Mouse (Mus musculus) heart, embryonic 15.5 days (tissue): ENCODE measurements around the gene Iqcf1. TPM values are rescaled to one million over a fixed set of nuclear protein-coding genes. Genes with fewer than 3 reads are reported as not detected.

Source experiments
- ATAC-seq: fragments of 200-750 bp; cut with Nextera tagmentation; replicated peaks from 2 replicates; pipeline ENCODE4 v1.8.0; 2017; ENCODE audit warnings: low read depth, moderate TSS enrichment; ENCODE audit not compliant: insufficient number of reproducible peaks, insufficient read depth, low FRiP score
- H3K27ac ChIP-seq: fragments of 300-500 bp; sonication (generic); 2 replicates; pipeline ENCODE4 v1.5.1; 2015; ENCODE audit warnings: mild to moderate bottlenecking, inconsistent platforms
- H3K27me3 ChIP-seq: fragments of 300-500 bp; sonication (generic); 2 replicates; pipeline ENCODE4 v1.6.1; 2015; ENCODE audit warnings: inconsistent platforms
- H3K36me3 ChIP-seq: fragments of 300-500 bp; sonication (generic); 2 replicates; pipeline ENCODE4 v1.6.1; 2015; ENCODE audit warnings: mild to moderate bottlenecking, inconsistent platforms
- H3K4me1 ChIP-seq: fragments of 300-500 bp; sonication (generic); replicated peaks from 2 replicates; pipeline ENCODE4 v1.6.1; 2015; ENCODE audit warnings: inconsistent platforms
- H3K4me2 ChIP-seq: fragments of 300-500 bp; sonication (generic); 2 replicates; pipeline ENCODE4 v1.6.1; 2015; ENCODE audit warnings: inconsistent platforms, mild to moderate bottlenecking, moderate library complexity
- H3K4me3 ChIP-seq: fragments of 300-500 bp; sonication (generic); 2 replicates; pipeline ENCODE4 v1.5.1; 2015; ENCODE audit warnings: mild to moderate bottlenecking, inconsistent platforms
- H3K9ac ChIP-seq: fragments of 300-500 bp; sonication (generic); 2 replicates; pipeline ENCODE4 v1.6.1; 2015; ENCODE audit warnings: mild to moderate bottlenecking, inconsistent platforms
- H3K9me3 ChIP-seq: fragments of 300-500 bp; sonication (generic); replicated peaks from 2 replicates; pipeline ENCODE4 v1.6.1; 2016; ENCODE audit warnings: inconsistent platforms
- WGBS: fragments of 180-500 bp; shearing (Covaris S2); methylation state at CpG from one replicate; pipeline ENCODE4 v1.1.7; 2015; ENCODE audit warnings: mixed read lengths; 5-methylcytosine and 5-hydroxymethylcytosine counted together
- polyA plus RNA-seq: library from polyadenylated mRNA; unstranded; fragments of >200 nt; fragmentation: Nextera tagmentation; extraction: Ambion mirVana; gene quantifications from 2 replicates; pipeline ENCODE4 v1.2.1, GENCODE M21; 2015

Gene Iqcf1
- not detected in 2 replicates for polyA plus RNA-seq

- 86% methylated on average over 6 of the region's 6 CpGs for whole genome bisulfite sequencing
- H3K4me1 ChIP-seq = no peaks in the 10 kb centered on the region
These were observed at the start of gene Iqcf1 for GRCm38 (mm10) chr9:106499667-106500066. Gene Iqcf1 (plus strand): TSS chr9:106499967.

GRCm38 (mm10) chr9:106450661-106451060, 49.1 kb upstream of the Iqcf1 start:
- Histone ChIP-seq H3K27ac (peak overlapping the region; percentile 59), H3K9ac (no peak overlapping the region), H3K4me2 (peak overlapping the region; percentile 21), H3K27me3 (no peaks in the 10 kb centered on the region), H3K4me3 (no peak overlapping the region), H3K9me3 (no peaks in the 10 kb centered on the region), H3K4me1 (peaks cover 66% of the 10 kb centered on the region), H3K36me3 (no peaks in the 10 kb centered on the region)
- no peak for ATAC-seq
- 13% methylated on average over 9 of the region's 9 CpGs for WGBS

More at GRCm38 (mm10) chr9:106499667-106500066, at the start of gene Iqcf1:
- ATAC-seq = no peak
- H3K4me3 ChIP-seq = no peak within 1 kb of the TSS
- H3K36me3 ChIP-seq = no peaks in the 10 kb centered on the region
- no peak within 1 kb of the TSS for H3K9ac ChIP-seq
- no peak within 1 kb of the TSS for H3K4me2 ChIP-seq
- no peaks in the 10 kb centered on the region for H3K27me3 ChIP-seq
- H3K27ac ChIP-seq = no peak within 1 kb of the TSS
- no peaks in the 10 kb centered on the region for H3K9me3 ChIP-seq

- no peak overlapping the region for H3K4me3 ChIP-seq
- H3K9ac ChIP-seq = no peak overlapping the region
- no peaks in the 10 kb centered on the region for H3K36me3 ChIP-seq
- no peak overlapping the region for H3K4me2 ChIP-seq
- no peak for ATAC-seq
- H3K27ac ChIP-seq = no peak overlapping the region
- H3K4me1 ChIP-seq = peaks cover 72% of the 10 kb centered on the region
- 71% methylated on average over 11 of the region's 11 CpGs for WGBS
- H3K9me3 ChIP-seq = no peaks in the 10 kb centered on the region
- H3K27me3 ChIP-seq = no peaks in the 10 kb centered on the region
These were observed 48.5 kb upstream of the Iqcf1 start for GRCm38 (mm10) chr9:106451298-106451697.

GRCm38 (mm10) chr9:106451899-106452298, 47.9 kb upstream of the Iqcf1 start:
- no peak for ATAC-seq
- H3K4me2 ChIP-seq = no peak overlapping the region
- no peak overlapping the region for H3K4me3 ChIP-seq
- no peak overlapping the region for H3K27ac ChIP-seq
- no peak overlapping the region for H3K9ac ChIP-seq
- WGBS = 51% methylated on average over 2 of the region's 2 CpGs
- H3K27me3 ChIP-seq = no peaks in the 10 kb centered on the region
- H3K9me3 ChIP-seq = no peaks in the 10 kb centered on the region
- H3K36me3 ChIP-seq = no peaks in the 10 kb centered on the region
- H3K4me1 ChIP-seq = peaks cover 75% of the 10 kb centered on the region

GRCm38 (mm10) chr9:106452351-106452750, 47.4 kb upstream of the Iqcf1 start:
- Histone ChIP-seq H3K27me3 (no peaks in the 10 kb centered on the region), H3K9ac (no peak overlapping the region), H3K36me3 (no peaks in the 10 kb centered on the region), H3K4me2 (peak overlapping the region; percentile 95; the same call in 1 of the 2 replicates), H3K27ac (no peak overlapping the region), H3K4me3 (no peak overlapping the region), H3K4me1 (peaks cover 79% of the 10 kb centered on the region), H3K9me3 (no peaks in the 10 kb centered on the region)
- 41% methylated on average over 6 of the region's 6 CpGs for WGBS
- ATAC-seq = no peak

GRCm38 (mm10) chr9:106452821-106453220, 46.9 kb upstream of the Iqcf1 start:
- Histone ChIP-seq H3K27ac (peak overlapping the region; percentile 91), H3K4me3 (peak overlapping the region; percentile 76), H3K27me3 (no peaks in the 10 kb centered on the region), H3K4me2 (peak overlapping the region; percentile 95), H3K4me1 (peaks cover 79% of the 10 kb centered on the region), H3K9me3 (no peaks in the 10 kb centered on the region), H3K9ac (0 out of 2 replicates have a peak overlapping the region, but pooled peaks have one; percentile 7), H3K36me3 (no peaks in the 10 kb centered on the region)
- ATAC-seq = no peak
- WGBS = 7% methylated on average over 7 of the region's 7 CpGs

GRCm38 (mm10) chr9:106453271-106454070, 46.3 kb upstream of the Iqcf1 start, which contains the start of gene Pcbp4:
Gene Pcbp4 (plus strand): TSS chr9:106453291.
- peak within 1 kb of the TSS; percentile 76 for H3K4me3 ChIP-seq
- ATAC-seq = peak; percentile 72
- H3K27me3 ChIP-seq = no peaks in the 10 kb centered on the region
- peak within 1 kb of the TSS; percentile 91 for H3K27ac ChIP-seq
- H3K9me3 ChIP-seq = no peaks in the 10 kb centered on the region
- peaks cover 80% of the 10 kb centered on the region for H3K4me1 ChIP-seq
- H3K36me3 ChIP-seq = no peaks in the 10 kb centered on the region
- under 1% methylated on average over 44 of the region's 74 CpGs for WGBS
- peak within 1 kb of the TSS; percentile 79 for H3K9ac ChIP-seq
- peak within 1 kb of the TSS; percentile 95 for H3K4me2 ChIP-seq

GRCm38 (mm10) chr9:106454071-106454761, 45.6 kb upstream of the Iqcf1 start:
- no peaks in the 10 kb centered on the region for H3K9me3 ChIP-seq
- H3K4me2 ChIP-seq = peak overlapping the region; percentile 95
- WGBS = 4% methylated on average over 14 of the region's 20 CpGs
- no peaks in the 10 kb centered on the region for H3K27me3 ChIP-seq
- H3K4me3 ChIP-seq = peak overlapping the region; percentile 76
- H3K27ac ChIP-seq = peak overlapping the region; percentile 91
- H3K9ac ChIP-seq = peak overlapping the region; percentile 79
- no peaks in the 10 kb centered on the region for H3K36me3 ChIP-seq
- ATAC-seq = no peak; the same call in 1 of the 2 replicates
- H3K4me1 ChIP-seq = peaks cover 75% of the 10 kb centered on the region

GRCm38 (mm10) chr9:106454888-106455681, 44.7 kb upstream of the Iqcf1 start:
- Histone ChIP-seq H3K36me3 (peaks cover 3% of the 10 kb centered on the region), H3K27ac (peak overlapping the region; percentile 91), H3K4me1 (peaks cover 71% of the 10 kb centered on the region), H3K4me3 (peak overlapping the region; percentile 76), H3K9ac (peak overlapping the region; percentile 79), H3K27me3 (no peaks in the 10 kb centered on the region), H3K9me3 (no peaks in the 10 kb centered on the region), H3K4me2 (peak overlapping the region; percentile 95)
- no peak for ATAC-seq
- WGBS = 3% methylated on average over 17 of the region's 17 CpGs

- H3K9ac ChIP-seq = peak overlapping the region; percentile 32; the same call in 1 of the 2 replicates
- no peak for ATAC-seq
- 36% methylated on average over 15 of the region's 15 CpGs for WGBS
- H3K9me3 ChIP-seq = no peaks in the 10 kb centered on the region
- peaks cover 62% of the 10 kb centered on the region for H3K4me1 ChIP-seq
- H3K4me2 ChIP-seq = peak overlapping the region; percentile 95
- H3K27ac ChIP-seq = peak overlapping the region; percentile 62
- no peaks in the 10 kb centered on the region for H3K27me3 ChIP-seq
- H3K4me3 ChIP-seq = 0 out of 2 replicates have a peak overlapping the region, but pooled peaks have one; percentile 4
- H3K36me3 ChIP-seq = peaks cover 14% of the 10 kb centered on the region
These were observed 43.2 kb upstream of the Iqcf1 start for GRCm38 (mm10) chr9:106456325-106457162.
